Mouse (Mus musculus): ENCODE measurements around the gene Foxq1.

The Foxq1 gene

GRCm38 (mm10) chr13:31572806-31573508 is 17.0 kb downstream of the Foxq1 start:
- DNase-seq (ENCODE audit: low spot score) = no peak

DNA sequence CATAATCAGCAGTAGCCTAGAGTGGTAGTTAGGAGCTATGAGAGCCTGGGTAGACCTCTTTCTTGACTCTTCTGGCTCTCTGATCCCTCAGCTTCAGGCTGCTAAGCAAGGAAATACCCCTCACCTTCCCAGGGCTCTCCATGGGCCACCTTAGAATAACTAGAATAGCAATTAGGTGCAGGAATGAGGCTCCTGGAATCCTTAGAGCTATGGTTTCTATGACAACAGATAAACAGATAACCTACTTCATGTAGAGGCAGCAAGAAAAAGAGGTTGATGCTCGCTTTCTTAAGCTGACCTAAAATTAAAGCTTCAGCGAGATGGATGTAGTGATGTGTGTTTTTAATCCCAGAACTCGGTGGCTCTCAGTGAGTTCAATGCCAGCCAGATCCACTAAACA is 18.7 kb downstream of the Foxq1 start:
- no peak for DNase-seq (ENCODE audit: low spot score)

- no peak for DNase-seq (ENCODE audit: low spot score)
Observed at GRCm38 (mm10) chr13:31576696-31577095, 20.8 kb downstream of the Foxq1 start.

DNA sequence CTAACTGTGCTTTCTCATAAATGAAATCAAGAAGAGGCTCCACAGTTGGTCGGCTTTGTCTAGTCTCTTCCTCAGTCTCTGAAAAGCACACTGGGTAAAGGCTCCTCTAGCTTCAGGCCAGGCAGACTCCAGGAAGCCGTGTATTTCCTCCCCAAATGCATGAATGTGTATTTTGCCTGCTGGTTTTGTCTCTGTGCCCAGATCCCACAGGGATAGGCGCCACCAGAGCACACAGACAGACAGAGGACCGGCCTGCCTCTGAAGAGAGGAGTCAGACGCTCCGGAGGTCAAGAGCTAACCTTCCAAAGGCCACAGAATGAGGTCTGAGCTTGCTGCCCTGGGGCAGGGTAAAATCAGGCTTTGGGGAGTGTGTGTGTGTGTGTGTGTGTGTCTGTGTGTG is 21.6 kb downstream of the Foxq1 start:
- peak; percentile 39 for DNase-seq (ENCODE audit: low spot score)

- peak; percentile 79 for DNase-seq (ENCODE audit: low spot score)
Observed at GRCm38 (mm10) chr13:31578389-31578788, 22.5 kb downstream of the Foxq1 start.

DNA sequence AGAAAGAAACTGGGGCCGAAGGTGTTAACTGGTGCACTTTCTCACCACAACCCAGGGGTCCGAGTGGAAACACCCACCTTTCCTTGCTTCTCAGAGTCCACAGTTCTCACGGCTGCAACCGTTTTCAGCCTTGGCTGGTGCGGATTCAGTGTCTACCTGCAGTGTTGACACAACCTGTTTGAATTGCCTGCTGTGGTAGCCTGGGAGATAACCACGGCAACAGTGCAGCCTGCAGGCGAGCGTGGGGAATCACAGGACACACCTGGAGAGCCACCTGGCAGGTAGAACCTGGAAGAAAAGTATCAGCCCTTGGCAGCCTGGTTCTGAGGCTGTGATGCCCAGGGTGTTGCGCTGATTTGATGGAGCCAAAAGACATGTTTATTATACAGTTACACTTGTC is 23.9 kb downstream of the Foxq1 start:
- DNase-seq (ENCODE audit: low spot score) = peak; percentile 62

- no peak for DNase-seq (ENCODE audit: low spot score)
Observed at GRCm38 (mm10) chr13:31587341-31587740, 31.4 kb downstream of the Foxq1 start.

DNA sequence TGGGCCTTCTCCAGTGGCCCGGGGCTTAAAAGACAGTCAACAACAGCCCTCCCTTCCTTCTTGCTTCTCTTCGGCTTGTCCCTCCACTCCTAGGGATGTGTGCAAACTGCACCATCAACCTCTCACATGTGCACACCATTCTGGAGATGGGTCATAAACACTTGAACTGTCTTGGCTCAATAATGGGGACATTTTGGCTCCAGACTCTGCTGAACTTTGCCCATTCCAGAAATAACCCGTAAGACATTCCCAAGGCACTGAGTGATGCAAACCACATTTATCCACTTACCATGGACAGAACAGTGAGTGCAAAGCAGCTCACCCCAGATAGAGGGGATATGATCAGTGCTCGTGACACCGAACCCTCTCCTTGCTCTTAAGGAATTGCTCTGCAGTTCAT is 43.6 kb downstream of the Foxq1 start:
- DNase-seq (ENCODE audit: low spot score) = no peak

- DNase-seq (ENCODE audit: low spot score) = no peak
Observed at GRCm38 (mm10) chr13:31603964-31604363, 48.0 kb downstream of the Foxq1 start.

Measured in yolk sac, embryonic 10.5 days (tissue).